Mouse (Mus musculus) liver, postnatal 0 days (tissue): ENCODE results near the gene Dusp19. TPM values are rescaled to one million over a fixed set of nuclear protein-coding genes. Genes with fewer than 3 reads are reported as not detected.

ENCODE experiments used
- ATAC-seq: fragments of 200-750 bp; cut with Nextera tagmentation; 2 replicates; pipeline ENCODE4 v1.8.0; 2017; ENCODE audit warnings: mild to moderate bottlenecking, moderate library complexity
- DNase-seq: peaks from one replicate; pipeline ENCODE4 v3.0.0-alpha.2; 2016
- H3K27ac ChIP-seq: fragments of 300-500 bp; sonication (generic); 2 replicates; pipeline ENCODE4 v1.5.1; 2014; ENCODE audit warnings: antibody characterized with exemption, moderate library complexity, mild to moderate bottlenecking, low read depth
- H3K27me3 ChIP-seq: fragments of 300-500 bp; sonication (generic); 2 replicates; pipeline ENCODE4 v1.6.1; 2014; ENCODE audit warnings: low read length, control low read depth, mixed read lengths; ENCODE audit not compliant: insufficient read depth
- H3K36me3 ChIP-seq: fragments of 300-500 bp; sonication (generic); replicated peaks from 2 replicates; pipeline ENCODE4 v1.6.1; 2014; ENCODE audit warnings: mild to moderate bottlenecking, control low read depth, low read length, moderate library complexity, mixed read lengths; ENCODE audit not compliant: insufficient read depth
- H3K4me1 ChIP-seq: fragments of 300-500 bp; sonication (generic); 2 replicates; pipeline ENCODE4 v1.6.1; 2014; ENCODE audit warnings: antibody characterized with exemption, mild to moderate bottlenecking, control low read depth; ENCODE audit not compliant: insufficient read depth
- H3K4me2 ChIP-seq: fragments of 300-500 bp; sonication (generic); 2 replicates; pipeline ENCODE4 v1.6.1; 2014; ENCODE audit warnings: low read depth, mild to moderate bottlenecking, low read length, moderate library complexity, mixed read lengths
- H3K4me3 ChIP-seq: fragments of 300-500 bp; sonication (generic); 2 replicates; pipeline ENCODE4 v1.5.1; 2014; ENCODE audit warnings: low read depth, low read length
- H3K9ac ChIP-seq: fragments of 300-500 bp; sonication (generic); replicated peaks from 2 replicates; pipeline ENCODE4 v1.6.1; 2014; ENCODE audit warnings: mild to moderate bottlenecking, moderate library complexity
- H3K9me3 ChIP-seq: fragments of 300-500 bp; sonication (generic); 2 replicates; pipeline ENCODE4 v1.6.1; 2016; ENCODE audit warnings: mild to moderate bottlenecking, control low read depth, low read length, mixed read lengths
- CTCF ChIP-seq: sonication (generic); IDR thresholded peaks from 2 replicates; pipeline ENCODE4 v1.5.1; 2016; ENCODE audit warnings: antibody characterized with exemption, low read depth
- EP300 ChIP-seq: IDR thresholded peaks from 2 replicates; pipeline ENCODE4 v1.6.1; 2016; ENCODE audit warnings: antibody characterized with exemption, low read depth, mild to moderate bottlenecking
- WGBS: fragments of 180-500 bp; shearing (Covaris S2); extraction: QIAGEN DNeasy Blood & Tissue Kit; methylation state at CpG from one replicate; pipeline ENCODE4 v1.1.7; 2014; ENCODE audit not compliant: insufficient replicate concordance; 5-methylcytosine and 5-hydroxymethylcytosine counted together
- polyA plus RNA-seq: library from polyadenylated mRNA; unstranded; fragments of >200 nt; fragmentation: Nextera tagmentation; extraction: Ambion mirVana; gene quantifications from 2 replicates; pipeline ENCODE4 v1.2.1, GENCODE M21; 2015

Gene Dusp19
- polyA plus RNA-seq, 1 experiment from 2014 or later, result 3.9 TPM

DNA sequence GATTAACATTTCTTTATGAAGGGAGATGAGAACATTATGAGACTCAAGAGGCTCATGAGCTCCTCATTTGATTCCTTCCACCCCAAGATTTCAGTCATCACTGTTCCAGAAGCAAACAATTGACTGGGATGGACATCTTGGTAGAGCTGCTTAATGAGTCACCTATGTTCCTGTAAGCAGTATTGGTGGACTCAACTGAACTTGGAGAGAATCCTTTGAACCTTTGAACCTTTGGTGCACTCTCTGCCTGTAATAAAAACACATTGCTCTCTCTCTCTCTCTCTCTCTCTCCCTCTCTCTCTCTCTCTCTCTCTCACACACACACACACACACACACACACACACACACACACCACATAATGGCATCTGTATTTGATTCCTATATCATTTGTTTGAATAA is 16.2 kb upstream of the Dusp19 start:
- no peak overlapping the region for H3K4me3 ChIP-seq
- ATAC-seq (no peak), DNase-seq (no peak)
- no peaks in the 10 kb centered on the region for H3K27me3 ChIP-seq
- H3K9me3 ChIP-seq, result no peaks in the 10 kb centered on the region
- no peak overlapping the region for H3K27ac ChIP-seq
- no peaks in the 10 kb centered on the region for H3K4me1 ChIP-seq
- no peak overlapping the region for H3K9ac ChIP-seq
- H3K36me3 ChIP-seq, result no peaks in the 10 kb centered on the region
- no peak for TF ChIP-seq EP300
- H3K4me2 ChIP-seq, result no peak overlapping the region

DNA sequence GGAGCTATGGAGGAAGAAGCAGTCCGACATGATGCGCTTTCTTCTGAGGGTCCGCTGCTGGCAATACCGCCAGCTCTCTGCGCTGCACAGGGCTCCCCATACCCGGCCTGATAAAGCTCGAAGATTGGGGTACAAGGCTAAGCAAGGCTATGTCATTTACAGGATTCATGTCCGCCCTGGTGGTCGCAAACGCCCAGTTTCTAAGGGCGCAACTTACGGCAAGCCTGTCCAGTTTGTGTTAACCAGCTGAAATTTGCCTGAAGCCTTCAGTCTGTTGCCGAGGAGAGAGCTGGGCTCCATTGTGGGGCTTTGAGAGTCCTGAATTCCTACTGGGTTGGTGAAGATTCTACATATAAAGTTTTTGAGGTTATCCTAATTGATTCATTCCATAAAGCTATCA is 14.1 kb upstream of the Dusp19 start:
- Histone ChIP-seq H3K36me3 (no peaks in the 10 kb centered on the region), H3K4me3 (no peak overlapping the region), H3K9ac (no peak overlapping the region), H3K4me2 (no peak overlapping the region), H3K27ac (no peak overlapping the region), H3K4me1 (no peaks in the 10 kb centered on the region), H3K27me3 (no peaks in the 10 kb centered on the region), H3K9me3 (no peaks in the 10 kb centered on the region)
- DNase-seq (no peak), ATAC-seq (no peak)
- 93% methylated on average over 13 of the region's 13 CpGs for WGBS
- TF ChIP-seq CTCF, result no peak
- no peak for TF ChIP-seq EP300

- H3K4me1 ChIP-seq, result no peaks in the 10 kb centered on the region
- ATAC-seq (no peak), DNase-seq (no peak)
- no peak overlapping the region for H3K9ac ChIP-seq
- no peak overlapping the region for H3K27ac ChIP-seq
- H3K4me3 ChIP-seq, result no peak overlapping the region
- TF ChIP-seq EP300 (no peak), CTCF (no peak)
- H3K4me2 ChIP-seq, result no peak overlapping the region
- no peaks in the 10 kb centered on the region for H3K36me3 ChIP-seq
- no peaks in the 10 kb centered on the region for H3K27me3 ChIP-seq
- WGBS, result 87% methylated on average over 19 of the region's 19 CpGs
- H3K9me3 ChIP-seq, result no peaks in the 10 kb centered on the region
Measured at GRCm38 (mm10) chr2:80603771-80604426, 12.9 kb upstream of the Dusp19 start.

GRCm38 (mm10) chr2:80612286-80612685 is 4.6 kb upstream of the Dusp19 start:
- TF ChIP-seq EP300 (no peak), CTCF (no peak)
- no peak for DNase-seq
- WGBS, result 56% methylated on average over 1 of the region's 1 CpGs

DNA sequence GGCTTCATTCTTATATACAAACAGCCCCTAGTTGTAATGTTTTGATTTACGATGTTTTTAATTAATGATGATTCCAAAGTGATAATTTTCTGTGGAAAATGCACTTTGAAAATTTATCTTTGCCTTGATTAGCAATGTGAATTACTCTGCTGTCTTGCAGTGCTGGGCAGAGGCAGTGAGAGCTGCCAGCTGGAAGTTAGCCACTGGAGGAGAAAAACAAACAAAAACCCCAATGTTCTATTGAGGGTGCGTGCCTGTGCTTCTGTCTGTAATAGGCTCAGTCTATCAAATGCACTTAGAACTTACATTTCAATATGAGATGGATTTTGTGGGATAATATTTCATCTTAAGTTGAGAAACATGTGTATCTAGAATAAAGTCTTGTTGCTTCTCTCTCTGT is 4.0 kb upstream of the Dusp19 start:
- 68% methylated on average over 2 of the region's 2 CpGs for WGBS
- H3K4me1 ChIP-seq, result peaks cover 1% of the 10 kb centered on the region; the same call in 1 of the 2 replicates
- ATAC-seq (no peak), DNase-seq (no peak)
- H3K27me3 ChIP-seq, result no peaks in the 10 kb centered on the region
- H3K36me3 ChIP-seq, result no peaks in the 10 kb centered on the region
- H3K4me2 ChIP-seq, result no peak overlapping the region
- H3K9me3 ChIP-seq, result no peaks in the 10 kb centered on the region
- TF ChIP-seq CTCF (no peak), EP300 (no peak)
- H3K9ac ChIP-seq, result no peak overlapping the region
- H3K27ac ChIP-seq, result no peak overlapping the region
- no peak overlapping the region for H3K4me3 ChIP-seq

More at GRCm38 (mm10) chr2:80612286-80612685, 4.6 kb upstream of the Dusp19 start:
- Histone ChIP-seq H3K9ac (no peak overlapping the region), H3K9me3 (no peaks in the 10 kb centered on the region), H3K4me1 (no peaks in the 10 kb centered on the region; the same call in 1 of the 2 replicates), H3K36me3 (no peaks in the 10 kb centered on the region), H3K4me2 (no peak overlapping the region), H3K27me3 (no peaks in the 10 kb centered on the region), H3K27ac (no peak overlapping the region), H3K4me3 (no peak overlapping the region)
- ATAC-seq, result no peak

DNA sequence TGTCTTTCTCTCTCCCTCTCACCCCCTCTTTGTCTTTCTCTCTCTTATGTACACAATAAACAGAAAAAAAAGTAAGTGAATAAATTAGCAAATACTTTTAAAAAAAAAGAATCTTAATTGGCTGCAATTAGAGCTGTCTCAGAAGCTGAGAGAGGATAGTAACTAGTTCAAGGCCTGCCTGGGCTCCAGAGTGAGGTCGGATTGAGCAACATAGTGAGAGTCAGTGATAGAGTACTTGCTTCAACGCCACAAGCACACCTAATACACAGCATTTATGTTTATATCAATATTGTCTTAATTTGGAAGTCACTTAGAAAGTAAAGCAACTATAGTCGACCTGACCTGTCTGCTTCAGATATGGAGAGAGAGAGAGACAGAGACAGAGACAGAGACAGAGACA is 2.1 kb downstream of the Dusp19 start:
- Histone ChIP-seq H3K27me3 (no peaks in the 10 kb centered on the region), H3K9ac (no peak overlapping the region), H3K4me2 (no peak overlapping the region), H3K9me3 (no peaks in the 10 kb centered on the region), H3K36me3 (no peaks in the 10 kb centered on the region; the same call in 1 of the 2 replicates), H3K4me3 (no peak overlapping the region), H3K4me1 (peaks cover 3% of the 10 kb centered on the region; the same call in 1 of the 2 replicates), H3K27ac (no peak overlapping the region)
- no peak for ATAC-seq
- DNase-seq, result no peak
- WGBS, result 79% methylated on average over 3 of the region's 3 CpGs
- TF ChIP-seq CTCF (no peak), EP300 (no peak)

DNA sequence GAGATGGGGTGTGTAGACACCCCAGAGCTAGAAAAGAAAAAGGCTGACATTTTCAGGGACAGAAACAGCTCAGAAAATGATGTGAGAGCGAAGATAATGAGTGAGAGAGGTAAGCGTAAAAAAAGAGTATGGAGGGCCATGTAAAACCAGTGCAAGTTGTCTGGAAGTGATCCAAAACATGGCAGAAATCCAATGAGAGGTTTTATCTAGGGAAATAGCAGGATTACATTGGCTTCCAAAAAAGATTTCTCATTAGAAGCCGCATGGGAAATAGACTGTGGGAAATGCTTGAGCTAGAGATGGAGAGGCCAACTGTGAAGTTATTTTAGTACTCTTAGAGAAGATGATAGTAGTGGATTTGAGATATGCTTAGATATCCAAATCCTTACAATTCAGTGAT is 5.1 kb downstream of the Dusp19 start:
- H3K4me2 ChIP-seq, result no peak overlapping the region
- no peak for ATAC-seq
- no peaks in the 10 kb centered on the region for H3K27me3 ChIP-seq
- DNase-seq, result no peak
- peaks cover 3% of the 10 kb centered on the region; the same call in 1 of the 2 replicates for H3K4me1 ChIP-seq
- WGBS, result 90% methylated on average over 3 of the region's 3 CpGs
- H3K36me3 ChIP-seq, result peaks cover 4% of the 10 kb centered on the region
- TF ChIP-seq CTCF (no peak), EP300 (no peak)
- H3K4me3 ChIP-seq, result no peak overlapping the region
- no peaks in the 10 kb centered on the region for H3K9me3 ChIP-seq
- no peak overlapping the region for H3K9ac ChIP-seq
- H3K27ac ChIP-seq, result no peak overlapping the region
